Mouse (Mus musculus): ENCODE data around the gene Adap2. TPM values are rescaled to one million over a fixed set of nuclear protein-coding genes. Genes with fewer than 3 reads are reported as not detected.
"Not testable (repeated sequence)": the region's sequence is repeated elsewhere in the genome, so short reads cannot be mapped to it uniquely, and the experiment has no call there.

The Adap2 gene
- polyA plus RNA-seq, 1 experiment from 2014 or later = 0.60 TPM

DNA sequence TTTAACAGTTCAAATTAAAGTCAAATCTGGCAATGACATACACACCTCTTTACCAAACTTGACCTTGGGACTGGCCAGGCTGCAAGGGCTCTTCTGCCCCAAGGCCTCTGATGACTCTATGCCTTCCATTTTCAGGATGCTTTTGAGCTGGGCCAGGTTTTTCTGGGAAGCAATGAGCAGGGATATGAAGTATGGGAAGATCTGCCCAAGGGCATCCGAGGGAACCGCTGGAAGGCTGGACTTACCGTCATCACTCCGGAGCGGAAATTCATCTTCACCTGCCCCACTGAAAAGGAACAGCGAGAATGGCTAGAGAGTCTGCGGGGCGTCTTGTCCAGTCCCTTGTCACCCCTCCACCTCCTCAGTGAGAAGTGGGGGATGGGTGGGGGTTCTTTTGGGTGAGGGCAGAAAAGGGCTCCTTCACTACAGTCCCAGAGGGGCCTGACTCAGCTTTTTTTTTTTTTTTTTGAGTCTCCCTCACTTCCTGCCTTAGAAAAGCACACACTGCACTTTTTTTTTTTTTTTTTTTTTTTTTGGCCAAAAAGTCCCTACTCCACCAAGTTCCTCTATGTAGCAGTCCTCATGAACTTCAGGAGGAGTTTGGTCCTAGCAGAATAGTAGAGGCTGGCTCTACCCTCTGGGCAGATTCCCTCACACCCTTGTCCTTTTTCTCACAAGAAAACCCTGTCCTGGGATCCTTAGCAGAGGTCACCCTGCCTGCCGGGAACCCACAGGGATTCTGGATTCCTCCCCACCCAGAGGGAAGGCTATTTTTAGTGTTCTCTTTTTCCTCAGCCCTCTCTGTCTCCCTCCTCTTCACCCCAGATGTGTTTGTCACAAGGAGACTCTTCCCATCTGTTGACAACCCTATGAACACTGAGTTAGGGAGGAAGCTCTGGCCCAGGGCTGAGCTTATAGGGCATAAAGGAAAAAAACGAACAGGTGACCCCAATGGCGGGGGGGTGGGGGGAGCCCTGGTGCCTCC lies 23.3 kb downstream of the Adap2 start:
- ATAC-seq (replicated peaks; ENCODE audit: insufficient number of reproducible peaks, low FRiP score, low TSS enrichment, low read depth) = no peak
- no peak overlapping the region for H3K27ac ChIP-seq (replicated peaks; ENCODE audit: low read depth, low read length)
- H3K27me3 ChIP-seq (ENCODE audit: control insufficient read depth, insufficient read depth, low read length) = no peaks in the 10 kb centered on the region
- H3K4me2 ChIP-seq (ENCODE audit: low read depth, low read length) = no peak overlapping the region
- no peaks in the 10 kb centered on the region for H3K9me3 ChIP-seq (replicated peaks; ENCODE audit: control insufficient read depth, low read length)
- H3K9ac ChIP-seq (replicated peaks; ENCODE audit: low read length) = no peak overlapping the region
- DNase-seq (ENCODE audit: low spot score) = no peak
- no peak overlapping the region for H3K4me3 ChIP-seq (ENCODE audit: low read depth, low read length)
- 73% methylated on average over 11 of the region's 11 CpGs for WGBS
- no peaks in the 10 kb centered on the region for H3K4me1 ChIP-seq (ENCODE audit: control insufficient read depth, insufficient read depth, low read length)
- no peaks in the 10 kb centered on the region for H3K36me3 ChIP-seq (replicated peaks; ENCODE audit: control insufficient read depth, insufficient read depth, low read depth, low read length)

DNA sequence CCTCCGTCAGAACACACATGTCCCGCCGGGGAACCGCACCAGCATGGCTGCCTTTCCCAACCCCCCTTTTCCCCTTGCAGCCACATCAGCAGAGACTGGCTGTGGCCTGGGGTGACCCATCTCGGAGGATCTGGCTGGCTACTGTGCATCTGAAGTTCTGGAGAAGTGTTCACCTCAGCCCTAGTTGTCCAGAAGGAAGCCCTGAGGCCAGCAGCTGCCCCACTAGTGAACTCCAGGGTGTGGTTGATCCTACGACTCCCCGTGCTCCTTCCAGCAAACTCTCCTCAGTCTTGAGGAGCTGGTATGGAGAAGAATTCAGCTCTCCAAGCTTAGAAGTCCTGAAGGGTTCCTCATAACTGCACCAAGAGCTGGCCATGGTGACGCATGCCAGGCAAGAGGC lies 24.4 kb downstream of the Adap2 start:
- no peak overlapping the region for H3K4me2 ChIP-seq (ENCODE audit: low read depth, low read length)
- no peaks in the 10 kb centered on the region for H3K27me3 ChIP-seq (ENCODE audit: control insufficient read depth, insufficient read depth, low read length)
- 82% methylated on average over 8 of the region's 8 CpGs for WGBS
- ATAC-seq (replicated peaks; ENCODE audit: insufficient number of reproducible peaks, low FRiP score, low TSS enrichment, low read depth) (no peak), DNase-seq (ENCODE audit: low spot score) (no peak)
- no peak overlapping the region for H3K27ac ChIP-seq (replicated peaks; ENCODE audit: low read depth, low read length)
- H3K9me3 ChIP-seq (replicated peaks; ENCODE audit: control insufficient read depth, low read length) = no peaks in the 10 kb centered on the region
- H3K9ac ChIP-seq (replicated peaks; ENCODE audit: low read length) = no peak overlapping the region
- H3K4me1 ChIP-seq (ENCODE audit: control insufficient read depth, insufficient read depth, low read length) = no peaks in the 10 kb centered on the region
- no peak overlapping the region for H3K4me3 ChIP-seq (ENCODE audit: low read depth, low read length)
- no peaks in the 10 kb centered on the region for H3K36me3 ChIP-seq (replicated peaks; ENCODE audit: control insufficient read depth, insufficient read depth, low read depth, low read length)

DNA sequence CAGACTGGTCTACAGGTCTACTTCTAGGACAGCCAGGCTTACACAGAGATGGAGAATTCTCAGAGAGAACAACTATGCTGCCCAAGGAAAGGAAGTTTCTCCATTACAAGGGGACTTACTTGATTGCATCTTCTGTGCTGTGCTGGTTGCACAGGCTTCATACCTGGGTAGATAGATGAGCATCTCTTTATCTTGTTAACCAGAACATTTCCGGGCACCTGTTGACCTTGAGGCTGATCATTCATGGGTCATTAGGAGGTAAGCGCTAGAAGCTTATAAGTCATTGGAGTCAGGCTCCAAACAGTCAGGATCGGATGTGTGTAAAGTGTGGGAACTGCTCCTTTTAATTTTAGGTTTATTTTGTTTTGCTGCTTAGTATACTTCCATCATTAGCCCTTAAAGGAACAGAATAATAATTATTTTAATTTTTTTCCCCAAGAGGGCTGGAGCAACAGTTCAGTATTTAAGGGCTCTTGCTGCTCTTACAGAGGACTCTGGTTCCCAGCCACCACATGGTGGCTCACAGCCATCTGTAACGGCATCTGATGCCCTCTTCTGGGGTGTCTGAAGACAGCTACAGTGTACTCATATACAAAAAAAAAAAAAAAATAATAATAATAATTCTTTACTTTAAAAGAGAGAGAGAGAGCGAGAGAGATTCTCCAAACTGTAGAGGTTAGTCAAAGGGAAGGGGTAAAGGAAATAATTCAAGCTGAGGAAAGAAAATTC lies 27.3 kb downstream of the Adap2 start:
- H3K4me1 ChIP-seq (ENCODE audit: control insufficient read depth, insufficient read depth, low read length) = no peaks in the 10 kb centered on the region
- no peak overlapping the region for H3K9ac ChIP-seq (replicated peaks; ENCODE audit: low read length)
- H3K4me2 ChIP-seq (ENCODE audit: low read depth, low read length) = no peak overlapping the region
- no peak for ATAC-seq (replicated peaks; ENCODE audit: insufficient number of reproducible peaks, low FRiP score, low TSS enrichment, low read depth)
- 71% methylated on average over 5 of the region's 5 CpGs for WGBS
- no peak overlapping the region for H3K27ac ChIP-seq (replicated peaks; ENCODE audit: low read depth, low read length)
- DNase-seq (ENCODE audit: low spot score) = no peak
- H3K9me3 ChIP-seq (replicated peaks; ENCODE audit: control insufficient read depth, low read length) = no peaks in the 10 kb centered on the region
- H3K4me3 ChIP-seq (ENCODE audit: low read depth, low read length) = no peak overlapping the region
- no peaks in the 10 kb centered on the region for H3K27me3 ChIP-seq (ENCODE audit: control insufficient read depth, insufficient read depth, low read length)
- H3K36me3 ChIP-seq (replicated peaks; ENCODE audit: control insufficient read depth, insufficient read depth, low read depth, low read length) = no peaks in the 10 kb centered on the region

DNA sequence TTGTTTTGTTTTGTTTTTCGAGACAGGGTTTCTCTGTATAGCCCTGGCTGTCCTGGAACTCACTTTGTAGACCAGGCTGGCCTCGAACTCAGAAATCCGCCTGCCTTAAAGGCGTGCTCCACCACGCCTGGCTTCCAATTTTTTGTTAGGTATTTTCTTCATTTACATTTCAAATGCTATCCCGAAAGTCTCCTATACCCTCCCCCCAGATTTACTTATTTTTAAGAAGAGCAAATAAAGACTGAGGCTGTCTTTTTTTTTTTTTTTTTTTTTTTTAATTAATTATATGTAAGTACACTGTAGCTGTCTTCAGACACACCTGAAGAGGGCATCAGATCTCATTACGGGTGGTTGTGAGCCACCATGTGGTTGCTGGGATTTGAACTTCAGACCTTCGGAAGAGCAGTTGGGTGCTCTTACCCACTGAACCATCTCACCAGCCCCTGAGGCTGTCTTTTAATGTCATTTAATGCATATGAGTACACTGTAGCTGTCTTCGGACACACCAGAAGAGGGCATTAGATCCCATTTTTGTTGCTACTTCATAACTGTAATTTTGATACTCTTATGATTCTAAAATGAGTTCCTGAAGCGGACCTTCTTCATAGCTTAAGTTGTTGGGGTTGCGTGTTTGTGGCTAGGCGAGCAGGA lies 29.3 kb downstream of the Adap2 start:
- not testable (repeated sequence) for H3K9me3 ChIP-seq (replicated peaks; ENCODE audit: control insufficient read depth, low read length); H3K36me3 ChIP-seq (replicated peaks; ENCODE audit: control insufficient read depth, insufficient read depth, low read depth, low read length); H3K27ac ChIP-seq (replicated peaks; ENCODE audit: low read depth, low read length); H3K27me3 ChIP-seq (ENCODE audit: control insufficient read depth, insufficient read depth, low read length); ATAC-seq (replicated peaks; ENCODE audit: insufficient number of reproducible peaks, low FRiP score, low TSS enrichment, low read depth); H3K4me1 ChIP-seq (ENCODE audit: control insufficient read depth, insufficient read depth, low read length)
- DNase-seq (ENCODE audit: low spot score) = peak; percentile 50
- Histone ChIP-seq H3K9ac (replicated peaks; ENCODE audit: low read length) (peak overlapping the region; percentile 77), H3K4me3 (ENCODE audit: low read depth, low read length) (peak overlapping the region; percentile 59), H3K4me2 (ENCODE audit: low read depth, low read length) (peak overlapping the region; percentile 72)
- WGBS = 42% methylated on average over 12 of the region's 12 CpGs

DNA sequence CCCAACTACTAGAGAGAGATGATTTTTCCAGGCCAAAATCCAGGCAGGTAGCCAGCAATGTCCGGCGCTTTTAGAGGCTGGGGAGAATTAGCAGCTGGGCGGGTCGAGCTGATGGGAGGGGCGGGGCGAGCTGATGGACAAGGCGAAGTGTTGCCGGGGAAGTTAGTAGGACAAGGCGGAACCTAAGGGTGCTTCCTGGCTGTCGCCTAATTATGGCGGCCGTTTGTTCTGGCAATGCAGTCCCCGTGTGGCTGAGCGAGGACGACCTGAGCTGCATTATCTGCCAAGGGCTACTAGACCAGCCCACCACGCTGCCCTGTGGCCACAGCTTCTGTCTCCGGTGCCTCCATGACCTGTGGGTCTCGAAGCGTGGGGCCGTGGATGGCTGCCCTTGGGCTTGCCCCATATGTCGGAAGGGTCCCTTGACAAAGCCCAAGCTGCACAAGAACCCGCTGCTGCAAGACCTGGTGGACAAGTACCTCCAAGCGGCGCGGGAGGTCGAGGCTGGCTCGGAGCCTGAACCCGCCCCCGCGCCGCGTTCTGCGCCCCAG lies 29.9 kb downstream of the Adap2 start, which contains the start of gene Rnf135:
TSS of gene Rnf135 (plus strand) at position 147 of the 551 bp plus-strand sequence.
- H3K27ac ChIP-seq (replicated peaks; ENCODE audit: low read depth, low read length) = peak within 1 kb of the TSS; percentile 41
- no peaks in the 10 kb centered on the region for H3K27me3 ChIP-seq (ENCODE audit: control insufficient read depth, insufficient read depth, low read length)

DNA sequence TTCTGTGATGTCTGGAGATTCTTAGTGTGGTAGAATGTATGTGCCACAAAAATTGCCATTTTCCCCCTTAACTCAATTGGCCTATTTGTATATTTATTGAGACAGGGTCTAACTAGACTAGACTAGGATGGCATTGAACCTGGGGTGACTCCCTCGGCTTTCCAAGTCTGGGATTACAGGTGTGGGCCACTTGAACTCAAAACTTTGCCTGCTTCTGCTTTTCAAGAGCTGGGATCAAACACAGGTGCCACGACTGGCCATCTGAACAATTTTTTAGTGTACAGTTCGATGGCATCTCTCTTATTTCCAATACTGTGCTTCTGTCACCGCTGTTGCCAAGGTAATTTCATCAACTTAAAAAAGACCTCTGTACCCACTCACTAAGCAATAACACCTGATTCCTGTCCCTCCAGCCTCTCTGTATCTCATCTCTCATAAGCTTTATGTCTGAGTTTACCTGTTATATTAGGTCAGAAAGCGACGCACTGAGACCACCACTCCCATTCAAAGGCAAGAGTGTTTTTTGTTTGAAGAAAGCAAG lies 30.7 kb downstream of the Adap2 start:
- no peaks in the 10 kb centered on the region for H3K27me3 ChIP-seq (ENCODE audit: control insufficient read depth, insufficient read depth, low read length)
- H3K4me3 ChIP-seq (ENCODE audit: low read depth, low read length) = no peak overlapping the region
- no peaks in the 10 kb centered on the region for H3K4me1 ChIP-seq (ENCODE audit: control insufficient read depth, insufficient read depth, low read length)
- H3K9me3 ChIP-seq (replicated peaks; ENCODE audit: control insufficient read depth, low read length) = no peaks in the 10 kb centered on the region
- H3K9ac ChIP-seq (replicated peaks; ENCODE audit: low read length) = peak overlapping the region; percentile 77; the same call in 1 of the 2 replicates
- H3K27ac ChIP-seq (replicated peaks; ENCODE audit: low read depth, low read length) = no peak overlapping the region
- peak overlapping the region; percentile 72 for H3K4me2 ChIP-seq (ENCODE audit: low read depth, low read length)
- WGBS = 84% methylated on average over 6 of the region's 6 CpGs
- DNase-seq (ENCODE audit: low spot score) (no peak), ATAC-seq (replicated peaks; ENCODE audit: insufficient number of reproducible peaks, low FRiP score, low TSS enrichment, low read depth) (no peak)
- H3K36me3 ChIP-seq (replicated peaks; ENCODE audit: control insufficient read depth, insufficient read depth, low read depth, low read length) = no peaks in the 10 kb centered on the region

More for the DNA sequence above, 29.9 kb downstream of the Adap2 start, which contains the start of gene Rnf135:
- H3K4me2 ChIP-seq (ENCODE audit: low read depth, low read length) = peak within 1 kb of the TSS; percentile 72
- WGBS = 1% methylated on average over 33 of the region's 33 CpGs
- no peaks in the 10 kb centered on the region for H3K36me3 ChIP-seq (replicated peaks; ENCODE audit: control insufficient read depth, insufficient read depth, low read depth, low read length)
- peak; percentile 81 for DNase-seq (ENCODE audit: low spot score)
- peak within 1 kb of the TSS; percentile 59 for H3K4me3 ChIP-seq (ENCODE audit: low read depth, low read length)
- H3K4me1 ChIP-seq (ENCODE audit: control insufficient read depth, insufficient read depth, low read length) = no peaks in the 10 kb centered on the region
- no peaks in the 10 kb centered on the region for H3K9me3 ChIP-seq (replicated peaks; ENCODE audit: control insufficient read depth, low read length)
- ATAC-seq (replicated peaks; ENCODE audit: insufficient number of reproducible peaks, low FRiP score, low TSS enrichment, low read depth) = peak; percentile 76
- H3K9ac ChIP-seq (replicated peaks; ENCODE audit: low read length) = peak within 1 kb of the TSS; percentile 77

DNA sequence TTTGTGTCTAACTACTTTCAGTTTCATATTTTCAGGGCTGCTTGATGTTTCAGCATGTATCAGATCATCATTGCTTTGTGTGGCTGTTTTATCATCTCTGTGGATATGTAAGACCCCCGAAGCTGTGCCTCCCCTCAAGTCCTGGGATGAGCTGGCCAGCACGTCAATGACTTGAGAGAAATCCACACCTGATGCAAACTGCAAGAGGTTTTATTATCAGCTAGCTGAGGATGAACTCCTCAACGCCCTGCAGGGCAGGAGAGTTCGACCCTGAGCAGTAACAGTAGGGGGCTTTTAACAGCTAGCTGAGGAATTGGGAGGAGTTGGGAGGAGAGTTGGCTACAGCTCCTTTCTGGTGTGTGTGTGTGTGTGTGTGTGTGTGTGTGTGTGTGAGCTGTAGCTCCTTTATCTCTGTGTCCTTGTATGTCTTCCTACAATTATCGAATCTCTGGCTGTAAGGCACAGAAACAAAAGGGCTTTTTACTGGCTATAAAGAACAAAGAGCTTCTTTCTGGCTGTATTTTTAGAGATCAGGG lies 31.6 kb downstream of the Adap2 start:
- DNase-seq (ENCODE audit: low spot score); H3K4me3 ChIP-seq (ENCODE audit: low read depth, low read length); H3K36me3 ChIP-seq (replicated peaks; ENCODE audit: control insufficient read depth, insufficient read depth, low read depth, low read length); H3K4me2 ChIP-seq (ENCODE audit: low read depth, low read length); H3K9me3 ChIP-seq (replicated peaks; ENCODE audit: control insufficient read depth, low read length); H3K27me3 ChIP-seq (ENCODE audit: control insufficient read depth, insufficient read depth, low read length); H3K4me1 ChIP-seq (ENCODE audit: control insufficient read depth, insufficient read depth, low read length); H3K9ac ChIP-seq (replicated peaks; ENCODE audit: low read length); H3K27ac ChIP-seq (replicated peaks; ENCODE audit: low read depth, low read length); ATAC-seq (replicated peaks; ENCODE audit: insufficient number of reproducible peaks, low FRiP score, low TSS enrichment, low read depth): not testable (repeated sequence)
- 58% methylated on average over 5 of the region's 5 CpGs for WGBS

Measured in embryonic facial prominence, embryonic 11.5 days (tissue).